Mouse (Mus musculus): ENCODE measurements at regions not wholly inside any gene's neighbourhood (a gene's known extent, or its start where the extent isn't known, plus 50 kb on each side); places are given as distances from the start of the nearest gene placed in this dataset.
"Not testable (repeated sequence)": the region's sequence is repeated elsewhere in the genome, so short reads cannot be mapped to it uniquely, and the experiment has no call there.

DNA sequence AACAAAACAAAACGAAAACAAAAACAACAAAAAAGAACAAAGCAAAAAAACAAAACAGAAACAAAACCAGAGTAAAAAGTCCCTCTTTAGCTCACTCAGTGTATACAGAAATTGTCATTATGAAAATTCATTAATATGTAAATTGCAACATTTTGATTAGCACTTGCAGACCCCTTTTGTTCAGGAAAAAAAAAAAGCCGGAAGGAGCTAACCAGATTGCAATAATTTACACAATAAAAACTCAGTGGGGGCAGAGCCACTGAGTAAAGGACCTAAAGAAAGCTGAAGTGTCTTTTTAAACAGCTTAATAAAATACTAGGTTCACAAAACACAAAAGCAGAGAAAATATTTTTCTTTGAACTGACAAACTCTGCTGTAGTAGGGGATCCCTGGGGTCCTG lies 922.5 kb downstream of the Robo1 start:
- Histone ChIP-seq H3K27ac (replicated peaks in 1 of 2; ENCODE audit: control insufficient read depth in 1 of 2, insufficient read depth in 1 of 2, low read depth in 2 of 2, low read length in 2 of 2) (no peak overlapping the region), H3K4me2 (ENCODE audit: low read length) (no peak overlapping the region), H3K9ac (ENCODE audit: low read length) (no peak overlapping the region), H3K4me1 (ENCODE audit: control insufficient read depth in 2 of 2, insufficient read depth in 2 of 2, low read length in 2 of 2) (no peaks in the 10 kb centered on the region; a peak in 1 of 4 replicates), H3K27me3 (ENCODE audit: control insufficient read depth, insufficient read depth, low read length) (no peaks in the 10 kb centered on the region), H3K4me3 (ENCODE audit: control insufficient read depth in 1 of 2, insufficient read depth in 1 of 2, low read depth in 1 of 2, low read length in 2 of 2) (no peak overlapping the region), H3K36me3 (ENCODE audit: control insufficient read depth, insufficient read depth, low read length) (no peaks in the 10 kb centered on the region), H3K9me3 (ENCODE audit: control insufficient read depth, low read length) (peaks cover 4% of the 10 kb centered on the region; the same call in 1 of the 2 replicates)
- 76% methylated on average over 2 of the region's 2 CpGs for WGBS
- ATAC-seq (ENCODE audit: insufficient number of reproducible peaks, insufficient read depth, low FRiP score, low read depth), result no peak

DNA sequence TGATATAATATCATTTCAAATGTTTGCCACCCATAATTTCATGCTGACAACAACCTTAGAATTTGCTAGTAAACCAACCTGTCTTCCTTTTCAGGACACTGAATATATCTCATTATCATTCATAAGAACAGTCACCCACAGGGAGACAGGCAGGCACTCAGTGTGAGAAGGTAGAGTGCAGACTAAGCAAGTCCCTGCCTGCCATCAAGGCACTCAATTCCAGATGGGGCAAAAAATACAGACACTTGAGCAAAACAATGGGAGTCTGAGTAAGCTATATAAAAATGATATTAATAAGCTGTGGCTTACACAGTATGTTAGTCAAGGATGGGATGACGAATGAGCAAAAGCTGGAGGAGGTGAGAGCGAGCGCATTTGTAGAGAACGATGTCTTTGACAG lies 909.4 kb downstream of the Robo1 start:
- WGBS, result 88% methylated on average over 4 of the region's 4 CpGs
- Histone ChIP-seq H3K36me3 (ENCODE audit: control insufficient read depth, insufficient read depth, low read length) (no peaks in the 10 kb centered on the region), H3K4me3 (ENCODE audit: control insufficient read depth in 1 of 2, insufficient read depth in 1 of 2, low read depth in 1 of 2, low read length in 2 of 2) (no peak overlapping the region), H3K9me3 (ENCODE audit: control insufficient read depth, low read length) (no peaks in the 10 kb centered on the region), H3K27me3 (ENCODE audit: control insufficient read depth, insufficient read depth, low read length) (no peaks in the 10 kb centered on the region), H3K4me2 (ENCODE audit: low read length) (no peak overlapping the region), H3K4me1 (ENCODE audit: control insufficient read depth in 2 of 2, insufficient read depth in 2 of 2, low read length in 2 of 2) (no peaks in the 10 kb centered on the region), H3K9ac (ENCODE audit: low read length) (no peak overlapping the region), H3K27ac (replicated peaks in 1 of 2; ENCODE audit: control insufficient read depth in 1 of 2, insufficient read depth in 1 of 2, low read depth in 2 of 2, low read length in 2 of 2) (no peak overlapping the region)
- no peak for ATAC-seq (ENCODE audit: insufficient number of reproducible peaks, insufficient read depth, low FRiP score, low read depth)

- Histone ChIP-seq H3K27me3 (ENCODE audit: control insufficient read depth, insufficient read depth, low read length) (no peaks in the 10 kb centered on the region), H3K4me1 (ENCODE audit: control insufficient read depth in 2 of 2, insufficient read depth in 2 of 2, low read length in 2 of 2) (no peaks in the 10 kb centered on the region; a peak in 1 of 4 replicates), H3K36me3 (ENCODE audit: control insufficient read depth, insufficient read depth, low read length) (no peaks in the 10 kb centered on the region), H3K27ac (replicated peaks in 1 of 2; ENCODE audit: control insufficient read depth in 1 of 2, insufficient read depth in 1 of 2, low read depth in 2 of 2, low read length in 2 of 2) (no peak overlapping the region), H3K4me2 (ENCODE audit: low read length) (no peak overlapping the region), H3K9me3 (ENCODE audit: control insufficient read depth, low read length) (no peaks in the 10 kb centered on the region), H3K4me3 (ENCODE audit: control insufficient read depth in 1 of 2, insufficient read depth in 1 of 2, low read depth in 1 of 2, low read length in 2 of 2) (no peak overlapping the region), H3K9ac (ENCODE audit: low read length) (no peak overlapping the region)
- WGBS, result 80% methylated on average over 11 of the region's 11 CpGs
- no peak for ATAC-seq (ENCODE audit: insufficient number of reproducible peaks, insufficient read depth, low FRiP score, low read depth)
Observed at GRCm38 (mm10) chr16:73203542-73203941, 895.4 kb downstream of the Robo1 start.

GRCm38 (mm10) chr16:73200991-73201390 lies 892.9 kb downstream of the Robo1 start:
- no peaks in the 10 kb centered on the region for H3K9me3 ChIP-seq (ENCODE audit: control insufficient read depth, low read length)
- no peaks in the 10 kb centered on the region; a peak in 1 of 4 replicates for H3K4me1 ChIP-seq (ENCODE audit: control insufficient read depth in 2 of 2, insufficient read depth in 2 of 2, low read length in 2 of 2)
- no peaks in the 10 kb centered on the region for H3K36me3 ChIP-seq (ENCODE audit: control insufficient read depth, insufficient read depth, low read length)
- H3K27ac ChIP-seq (replicated peaks in 1 of 2; ENCODE audit: control insufficient read depth in 1 of 2, insufficient read depth in 1 of 2, low read depth in 2 of 2, low read length in 2 of 2), result no peak overlapping the region
- no peak overlapping the region for H3K9ac ChIP-seq (ENCODE audit: low read length)
- ATAC-seq (ENCODE audit: insufficient number of reproducible peaks, insufficient read depth, low FRiP score, low read depth), result no peak
- no peak overlapping the region for H3K4me3 ChIP-seq (ENCODE audit: control insufficient read depth in 1 of 2, insufficient read depth in 1 of 2, low read depth in 1 of 2, low read length in 2 of 2)
- no peaks in the 10 kb centered on the region for H3K27me3 ChIP-seq (ENCODE audit: control insufficient read depth, insufficient read depth, low read length)
- 56% methylated on average over 3 of the region's 3 CpGs for WGBS
- no peak overlapping the region for H3K4me2 ChIP-seq (ENCODE audit: low read length)

GRCm38 (mm10) chr16:73182776-73183175 lies 874.7 kb downstream of the Robo1 start:
- no peak overlapping the region for H3K4me3 ChIP-seq (ENCODE audit: control insufficient read depth in 1 of 2, insufficient read depth in 1 of 2, low read depth in 1 of 2, low read length in 2 of 2)
- H3K27me3 ChIP-seq (ENCODE audit: control insufficient read depth, insufficient read depth, low read length), result no peaks in the 10 kb centered on the region
- ATAC-seq (ENCODE audit: insufficient number of reproducible peaks, insufficient read depth, low FRiP score, low read depth), result no peak
- WGBS, result 80% methylated on average over 5 of the region's 5 CpGs
- no peaks in the 10 kb centered on the region for H3K9me3 ChIP-seq (ENCODE audit: control insufficient read depth, low read length)
- H3K4me2 ChIP-seq (ENCODE audit: low read length), result no peak overlapping the region
- no peaks in the 10 kb centered on the region for H3K4me1 ChIP-seq (ENCODE audit: control insufficient read depth in 2 of 2, insufficient read depth in 2 of 2, low read length in 2 of 2)
- no peaks in the 10 kb centered on the region for H3K36me3 ChIP-seq (ENCODE audit: control insufficient read depth, insufficient read depth, low read length)
- no peak overlapping the region for H3K27ac ChIP-seq (replicated peaks in 1 of 2; ENCODE audit: control insufficient read depth in 1 of 2, insufficient read depth in 1 of 2, low read depth in 2 of 2, low read length in 2 of 2)
- H3K9ac ChIP-seq (ENCODE audit: low read length), result no peak overlapping the region

GRCm38 (mm10) chr16:73182258-73182657 lies 874.2 kb downstream of the Robo1 start:
- no peaks in the 10 kb centered on the region for H3K27me3 ChIP-seq (ENCODE audit: control insufficient read depth, insufficient read depth, low read length)
- no peak overlapping the region for H3K9ac ChIP-seq (ENCODE audit: low read length)
- H3K9me3 ChIP-seq (ENCODE audit: control insufficient read depth, low read length), result no peaks in the 10 kb centered on the region
- H3K36me3 ChIP-seq (ENCODE audit: control insufficient read depth, insufficient read depth, low read length), result no peaks in the 10 kb centered on the region
- WGBS, result 75% methylated on average over 7 of the region's 7 CpGs
- no peak for ATAC-seq (ENCODE audit: insufficient number of reproducible peaks, insufficient read depth, low FRiP score, low read depth)
- no peaks in the 10 kb centered on the region for H3K4me1 ChIP-seq (ENCODE audit: control insufficient read depth in 2 of 2, insufficient read depth in 2 of 2, low read length in 2 of 2)
- H3K4me2 ChIP-seq (ENCODE audit: low read length), result no peak overlapping the region
- H3K27ac ChIP-seq (replicated peaks in 1 of 2; ENCODE audit: control insufficient read depth in 1 of 2, insufficient read depth in 1 of 2, low read depth in 2 of 2, low read length in 2 of 2), result no peak overlapping the region
- no peak overlapping the region for H3K4me3 ChIP-seq (ENCODE audit: control insufficient read depth in 1 of 2, insufficient read depth in 1 of 2, low read depth in 1 of 2, low read length in 2 of 2)

DNA sequence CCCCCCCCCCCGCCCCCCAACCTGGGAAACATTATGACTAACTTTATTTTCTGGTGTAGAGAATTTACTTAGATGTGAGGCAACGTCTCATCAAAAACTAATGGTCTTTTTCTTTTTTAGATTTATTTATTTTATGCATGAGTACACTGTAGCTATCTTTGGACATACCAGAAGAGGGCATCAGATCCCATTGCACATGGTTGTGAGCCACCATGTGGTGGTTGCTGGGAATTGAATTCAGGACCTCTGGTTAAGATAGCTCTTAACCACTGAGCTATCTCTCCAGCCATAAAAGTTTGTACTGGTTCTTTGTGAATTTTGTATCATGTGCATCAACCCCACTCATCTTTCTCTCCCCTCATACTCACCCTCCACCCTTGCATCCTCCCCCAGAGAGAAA lies 847.3 kb downstream of the Robo1 start:
- Histone ChIP-seq H3K9ac (ENCODE audit: low read length) (no peak overlapping the region), H3K4me3 (ENCODE audit: control insufficient read depth in 1 of 2, insufficient read depth in 1 of 2, low read depth in 1 of 2, low read length in 2 of 2) (no peak overlapping the region), H3K27ac (replicated peaks in 1 of 2; ENCODE audit: control insufficient read depth in 1 of 2, insufficient read depth in 1 of 2, low read depth in 2 of 2, low read length in 2 of 2) (no peak overlapping the region), H3K4me1 (ENCODE audit: control insufficient read depth in 2 of 2, insufficient read depth in 2 of 2, low read length in 2 of 2) (no peaks in the 10 kb centered on the region), H3K4me2 (ENCODE audit: low read length) (no peak overlapping the region), H3K9me3 (ENCODE audit: control insufficient read depth, low read length) (no peaks in the 10 kb centered on the region), H3K27me3 (ENCODE audit: control insufficient read depth, insufficient read depth, low read length) (no peaks in the 10 kb centered on the region), H3K36me3 (ENCODE audit: control insufficient read depth, insufficient read depth, low read length) (no peaks in the 10 kb centered on the region)
- WGBS, result 56% methylated on average over 1 of the region's 2 CpGs
- no peak for ATAC-seq (ENCODE audit: insufficient number of reproducible peaks, insufficient read depth, low FRiP score, low read depth)

- not testable (repeated sequence) for H3K9me3 ChIP-seq (ENCODE audit: control insufficient read depth, low read length); H3K9ac ChIP-seq (ENCODE audit: low read length); H3K4me2 ChIP-seq (ENCODE audit: low read length); ATAC-seq (ENCODE audit: insufficient number of reproducible peaks, insufficient read depth, low FRiP score, low read depth); H3K36me3 ChIP-seq (ENCODE audit: control insufficient read depth, insufficient read depth, low read length); H3K4me3 ChIP-seq (ENCODE audit: control insufficient read depth in 1 of 2, insufficient read depth in 1 of 2, low read depth in 1 of 2, low read length in 2 of 2); H3K4me1 ChIP-seq (ENCODE audit: control insufficient read depth in 2 of 2, insufficient read depth in 2 of 2, low read length in 2 of 2); H3K27ac ChIP-seq (replicated peaks in 1 of 2; ENCODE audit: control insufficient read depth in 1 of 2, insufficient read depth in 1 of 2, low read depth in 2 of 2, low read length in 2 of 2); H3K27me3 ChIP-seq (ENCODE audit: control insufficient read depth, insufficient read depth, low read length)
- 83% methylated on average over 1 of the region's 1 CpGs for WGBS
Observed at GRCm38 (mm10) chr16:73127927-73128326, 819.8 kb downstream of the Robo1 start.
